Mouse (Mus musculus): ENCODE measurements around the gene Mfsd4a.

GRCm38 (mm10) chr1:132008881-132009644 is 58.8 kb downstream of the Mfsd4a start:
- TF ChIP-seq CTCF (IDR thresholded peaks at IDR 0.05; ENCODE audit: control insufficient read depth, insufficient read depth, low read length) = no peak
- no peak for TF ChIP-seq POLR2A (IDR thresholded peaks at IDR 0.05; ENCODE audit: borderline replicate concordance, control insufficient read depth, low read depth, low read length)
